Mouse (Mus musculus): ENCODE data around the gene Rhbdf1.

DNA sequence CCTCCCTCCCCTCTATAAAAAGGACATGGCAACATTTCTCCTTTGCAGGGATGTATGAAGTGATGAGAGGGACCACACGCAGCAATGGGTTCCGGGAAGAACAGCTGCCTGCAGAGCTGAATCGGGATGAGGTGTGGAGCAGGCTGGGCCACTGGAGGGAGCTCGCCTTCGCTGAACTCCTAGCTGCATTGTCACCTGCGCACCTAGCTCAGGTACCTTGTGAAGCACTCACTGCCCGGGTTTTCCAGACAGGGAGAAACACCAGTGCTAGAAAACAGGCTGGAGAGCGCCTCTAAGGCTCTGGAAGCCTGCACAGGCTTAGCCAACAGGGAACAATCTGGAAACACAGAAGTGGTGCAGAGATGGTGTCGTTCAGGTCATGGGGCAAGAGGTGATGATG lies 60.6 kb downstream of the Rhbdf1 start:
- TF ChIP-seq POLR2A (IDR thresholded peaks at IDR 0.05; ENCODE audit: low read depth, low read length) (no peak), CTCF (IDR thresholded peaks at IDR 0.05; ENCODE audit: extremely low read depth, insufficient read depth, insufficient read length, insufficient replicate concordance) (no peak)
